14 mouse cellular contexts compared by ENCODE assay signal in genomic region chr17:13866951-13867351, GRCm38 (mm10).
DNase-seq lines count a peak whose midpoint lies in the region; ATAC-seq lines count a peak whose summit lies in the region.
"Had no signal": no experiment of that assay in that cellular context is flagged by ENCODE, and none has a peak within 500 bp of the region (broad histone marks: within the 10 kb centered on the region; RNA-seq: fewer than 3 reads in every experiment).

No protein-coding gene starts in this region.

- H3K4me3 ChIP-seq in brown adipose tissue, adult 24 weeks (ENCODE audit: insufficient read depth, low read depth, low read length) = peak overlapping the region; percentile 48
- no peak overlapping the region for H3K4me3 ChIP-seq in intestine, embryonic 15.5 days (replicated peaks)
- H3K4me3 ChIP-seq: midbrain, embryonic 12.5 days; neural tube, embryonic 15.5 days had no signal

- no peak overlapping the region for H3K9ac ChIP-seq in intestine, embryonic 15.5 days
- H3K9ac ChIP-seq: midbrain, embryonic 12.5 days; neural tube, embryonic 15.5 days had no signal

- H3K4me1 ChIP-seq in brown adipose tissue, adult 24 weeks (ENCODE audit: control insufficient read depth, insufficient read depth, insufficient read length, low read length) = no peaks in the 10 kb centered on the region
- 0 out of 2 replicates have a peak, but pooled peaks cover 5% of the 10 kb centered on the region for H3K4me1 ChIP-seq in intestine, embryonic 15.5 days (replicated peaks)
- H3K4me1 ChIP-seq: midbrain, embryonic 12.5 days; neural tube, embryonic 15.5 days had no signal

- no peaks in the 10 kb centered on the region for H3K9me3 ChIP-seq in intestine, embryonic 15.5 days
- H3K9me3 ChIP-seq: midbrain, embryonic 12.5 days; neural tube, embryonic 15.5 days had no signal

- DNase-seq in kidney, adult 9 months = peak; percentile 26
- no peak for DNase-seq in kidney, adult 18-20 months
- DNase-seq in embryo, embryonic 10 days (ENCODE audit: low spot score) = no peak
- DNase-seq: B cell, adult 2 months; cerebellum, adult 8-10 months; gastrocnemius, postnatal 10 days; thymus, postnatal 4 days had no signal

- peak overlapping the region; percentile 73 for H3K27ac ChIP-seq in brown adipose tissue, adult 24 weeks (replicated peaks; ENCODE audit: low read depth, low read length)
- H3K27ac ChIP-seq in intestine, embryonic 15.5 days = peak overlapping the region; percentile 46
- H3K27ac ChIP-seq: midbrain, embryonic 12.5 days; neural tube, embryonic 15.5 days had no signal

- no peaks in the 10 kb centered on the region for H3K27me3 ChIP-seq in intestine, embryonic 15.5 days (replicated peaks)
- H3K27me3 ChIP-seq: midbrain, embryonic 12.5 days; neural tube, embryonic 15.5 days had no signal

- peak; percentile 23 for ATAC-seq in intestine, embryonic 15.5 days
- ATAC-seq in megakaryocyte progenitor cell, adult 5-6 weeks (replicated peaks; ENCODE audit: poor library complexity) = peak; percentile 81
- ATAC-seq in inflammation-experienced regulatory T-cells, adult 6 months = no peak
- ATAC-seq in erythroid progenitor cell, adult 5-6 weeks (replicated peaks; ENCODE audit: low FRiP score, poor library complexity, severe bottlenecking) = no peak

- peak overlapping the region; percentile 41; the same call in 1 of the 2 replicates for H3K4me2 ChIP-seq in intestine, embryonic 15.5 days (replicated peaks)
- H3K4me2 ChIP-seq: midbrain, embryonic 12.5 days; neural tube, embryonic 15.5 days had no signal

- peaks cover 7% of the 10 kb centered on the region; the same call in 1 of the 2 replicates for H3K36me3 ChIP-seq in intestine, embryonic 15.5 days

- 48% methylated on average over 3 of the region's 3 CpGs for WGBS in intestine, embryonic 15.5 days

Comparison
In these comparisons a context has a peak if more than half of its experiments do, and no peak if none do; other contexts are left out.
1. ATAC-seq: peak in intestine, embryonic 15.5 days (single experiment) and megakaryocyte progenitor cell, adult 5-6 weeks (single experiment); none in inflammation-experienced regulatory T-cells, adult 6 months (single experiment) and erythroid progenitor cell, adult 5-6 weeks (single experiment).